8 mouse cellular contexts compared by ENCODE assay signal in the genomic region with DNA sequence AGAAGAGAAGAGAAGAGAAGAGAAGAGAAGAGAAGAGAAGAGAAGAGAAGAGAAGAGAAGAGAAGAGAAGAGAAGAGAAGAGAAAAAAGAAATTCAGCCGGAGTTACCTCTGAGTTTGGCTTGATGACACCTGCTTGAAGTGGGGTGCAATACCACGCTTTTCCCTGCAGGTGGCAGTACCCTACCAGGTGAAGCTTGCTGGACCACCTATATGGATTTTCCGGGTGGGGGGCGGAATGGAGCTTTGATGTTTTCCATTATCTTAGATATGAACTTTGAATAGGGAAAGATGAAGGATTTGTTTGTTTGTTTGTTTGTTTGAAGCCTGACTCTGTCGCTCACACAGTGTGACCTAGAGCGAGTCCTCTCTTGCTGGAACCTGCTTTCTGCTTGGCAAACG. TPM values are rescaled to one million over a fixed set of nuclear protein-coding genes. Genes with fewer than 3 reads are reported as not detected.
DNase-seq lines count a peak whose midpoint lies in the region.

No protein-coding gene starts in this region.

- no peak overlapping the region for H3K27ac ChIP-seq in heart, embryonic 10.5 days
- H3K27ac ChIP-seq in embryonic facial prominence, embryonic 10.5 days (replicated peaks), result no peak overlapping the region

- no peaks in the 10 kb centered on the region for H3K36me3 ChIP-seq in heart, embryonic 10.5 days
- H3K36me3 ChIP-seq in embryonic facial prominence, embryonic 10.5 days (replicated peaks), result no peaks in the 10 kb centered on the region

- peaks cover 3% of the 10 kb centered on the region; the same call in 1 of the 2 replicates for H3K4me1 ChIP-seq in heart, embryonic 10.5 days
- no peaks in the 10 kb centered on the region for H3K4me1 ChIP-seq in embryonic facial prominence, embryonic 10.5 days

- WGBS in heart, embryonic 10.5 days, result 53% methylated on average over 7 of the region's 7 CpGs
- 56% methylated on average over 7 of the region's 7 CpGs for WGBS in embryonic facial prominence, embryonic 10.5 days

- no peaks in the 10 kb centered on the region for H3K9me3 ChIP-seq in heart, embryonic 10.5 days
- H3K9me3 ChIP-seq in embryonic facial prominence, embryonic 10.5 days, result no peaks in the 10 kb centered on the region

- no peak overlapping the region for H3K4me3 ChIP-seq in heart, embryonic 10.5 days
- H3K4me3 ChIP-seq in embryonic facial prominence, embryonic 10.5 days, result no peak overlapping the region

- H3K27me3 ChIP-seq in heart, embryonic 10.5 days (ENCODE audit: insufficient read depth, poor library complexity, severe bottlenecking), result peaks cover 5% of the 10 kb centered on the region; the same call in 1 of the 2 replicates
- H3K27me3 ChIP-seq in embryonic facial prominence, embryonic 10.5 days (replicated peaks; ENCODE audit: low read depth, poor library complexity, severe bottlenecking), result 0 out of 2 replicates have a peak, but pooled peaks cover 4% of the 10 kb centered on the region

- peak; percentile 43 for DNase-seq in heart, postnatal 4 days
- no peak for DNase-seq in heart, embryonic 10.5 days (ENCODE audit: low spot score)
- DNase-seq in 416B (ENCODE audit: low read depth), result peak; percentile 39
- DNase-seq in ES-CJ7 (ENCODE audit: low read depth, low spot score), result peak; percentile 63
- DNase-seq in embryonic facial prominence, embryonic 10.5 days (ENCODE audit: low spot score), result peak; percentile 44
- DNase-seq in lung, postnatal 14 days, result peak; percentile 48
- no peak for DNase-seq in ovary, postnatal 10 days (ENCODE audit: low spot score)
- DNase-seq in urinary bladder, postnatal 36 days (ENCODE audit: low spot score in 2 of 2), result no peak

RNA-seq across cellular contexts. Expression of a gene that starts 14.6 kb away (rescaled TPM):
- 10 to 100 TPM; 78.9 to 84.3 TPM for total RNA-seq in heart, postnatal 4 days (2021)
- polyA plus RNA-seq in heart, embryonic 10.5 days (2016; fragmentation: Nextera tagmentation; extraction: Ambion mirVana), result 47.3 and 47.5 TPM in 2 replicates
- polyA plus RNA-seq in embryonic facial prominence, embryonic 10.5 days (2016; fragmentation: Nextera tagmentation; extraction: Ambion mirVana), result 9.9 and 10.3 TPM in 2 replicates

Comparison
In these comparisons a context has a peak if more than half of its experiments do, and no peak if none do; other contexts are left out.
1. DNase-seq: peak in heart, postnatal 4 days (single experiment), 416B (single experiment), ES-CJ7 (single experiment), embryonic facial prominence, embryonic 10.5 days (single experiment) and lung, postnatal 14 days (single experiment); none in heart, embryonic 10.5 days (single experiment), ovary, postnatal 10 days (single experiment) and urinary bladder, postnatal 36 days (0 of 2).